ENCODE assay signal across 8 mouse cellular contexts in genomic region chr11:75190905-75191441, GRCm38 (mm10). TPM values are rescaled to one million over a fixed set of nuclear protein-coding genes. Genes with fewer than 3 reads are reported as not detected.
DNase-seq lines count a peak whose midpoint lies in the region; ATAC-seq and TF ChIP-seq lines count a peak whose summit lies in the region.

Dph1 (minus strand) TSS chr11:75191241.

- H3K36me3 ChIP-seq in megakaryocyte, embryonic 14.5 days (replicated peaks; ENCODE audit: low read length): no peaks in the 10 kb centered on the region
- no peaks in the 10 kb centered on the region for H3K36me3 ChIP-seq in hindbrain, embryonic 10.5 days
- no peaks in the 10 kb centered on the region for H3K36me3 ChIP-seq in liver, embryonic 11.5 days (ENCODE audit: control insufficient read depth, insufficient read depth, low read length)

- DNase-seq in hindbrain, embryonic 10.5 days (ENCODE audit: low spot score): no peak
- DNase-seq in liver, embryonic 11.5 days (ENCODE audit: low spot score): no peak
- DNase-seq in MN1 (ENCODE audit: low spot score): no peak
- DNase-seq in kidney, postnatal 10 days: no peak
- no peak for DNase-seq in spleen, postnatal 4 days (ENCODE audit: low spot score in 2 of 2)

- peaks cover 76% of the 10 kb centered on the region for H3K4me1 ChIP-seq in megakaryocyte, embryonic 14.5 days
- 0 out of 2 replicates have a peak, but pooled peaks cover 2% of the 10 kb centered on the region for H3K4me1 ChIP-seq in cortical plate, adult 2 months (ENCODE audit: control insufficient read depth, insufficient read depth, low read length)
- H3K4me1 ChIP-seq in hindbrain, embryonic 10.5 days (replicated peaks): peaks cover 63% of the 10 kb centered on the region
- peaks cover 37% of the 10 kb centered on the region for H3K4me1 ChIP-seq in liver, embryonic 11.5 days (replicated peaks; ENCODE audit: control insufficient read depth, insufficient read depth, low read length)

- no peak for ATAC-seq in megakaryocyte, adult 5-6 weeks (ENCODE audit: poor library complexity, severe bottlenecking)
- ATAC-seq in liver, embryonic 11.5 days (replicated peaks; ENCODE audit: low FRiP score): no peak

- WGBS in hindbrain, embryonic 10.5 days: 47% methylated on average over 5 of the region's 5 CpGs
- 49% methylated on average over 5 of the region's 5 CpGs for WGBS in liver, embryonic 11.5 days

- H3K9ac ChIP-seq in liver, embryonic 11.5 days (ENCODE audit: low read depth, low read length): peak within 1 kb of the TSS; percentile 82

- H3K27ac ChIP-seq in cortical plate, adult 2 months (ENCODE audit: insufficient read depth, low read length): no peak within 1 kb of the TSS
- peak within 1 kb of the TSS; percentile 80 for H3K27ac ChIP-seq in hindbrain, embryonic 10.5 days
- peak within 1 kb of the TSS; percentile 69; the same call in 1 of the 2 replicates for H3K27ac ChIP-seq in liver, embryonic 11.5 days (ENCODE audit: low read depth, low read length)

- peak within 1 kb of the TSS; percentile 97 for H3K4me3 ChIP-seq in megakaryocyte, embryonic 14.5 days (replicated peaks)
- peak within 1 kb of the TSS; percentile 68 for H3K4me3 ChIP-seq in cortical plate, adult 2 months (ENCODE audit: insufficient read depth, low read length)
- peak within 1 kb of the TSS; percentile 93 for H3K4me3 ChIP-seq in hindbrain, embryonic 10.5 days
- H3K4me3 ChIP-seq in liver, embryonic 11.5 days (ENCODE audit: low read depth, low read length): peak within 1 kb of the TSS; percentile 84

- no peaks in the 10 kb centered on the region for H3K9me3 ChIP-seq in megakaryocyte, embryonic 14.5 days
- H3K9me3 ChIP-seq in hindbrain, embryonic 10.5 days: no peaks in the 10 kb centered on the region
- H3K9me3 ChIP-seq in liver, embryonic 11.5 days (ENCODE audit: control insufficient read depth, low read length): no peaks in the 10 kb centered on the region

- peaks cover 48% of the 10 kb centered on the region for H3K27me3 ChIP-seq in megakaryocyte, embryonic 14.5 days (replicated peaks)
- peaks cover 52% of the 10 kb centered on the region for H3K27me3 ChIP-seq in hindbrain, embryonic 10.5 days (ENCODE audit: insufficient read depth, poor library complexity, severe bottlenecking)
- H3K27me3 ChIP-seq in liver, embryonic 11.5 days (replicated peaks; ENCODE audit: control insufficient read depth, insufficient read depth, low read length): peaks cover 32% of the 10 kb centered on the region

- H3K4me2 ChIP-seq in liver, embryonic 11.5 days: peak within 1 kb of the TSS; percentile 89

- TF ChIP-seq CTCF in cortical plate, adult 2 months (IDR thresholded peaks at IDR 0.05; ENCODE audit: extremely low read depth, insufficient read depth, low read length): no peak

- TF ChIP-seq POLR2A in cortical plate, adult 2 months (IDR thresholded peaks at IDR 0.05; ENCODE audit: extremely low read depth, insufficient read depth, low read length): no peak

RNA-seq across cellular contexts. Expression of gene Dph1, which starts in this region (rescaled TPM):
- 19.5 and 24.9 TPM in 2 replicates for polyA plus RNA-seq in megakaryocyte, embryonic 14.5 days (2012; ENCODE audit: insufficient read depth, low replicate concordance)
- 0.52 and 1.3 TPM in 2 replicates for total RNA-seq in megakaryocyte, adult 5-6 weeks (2015)
- total RNA-seq in megakaryocyte, adult 5-6 weeks (2017): 1.8 and 2.0 TPM in 2 replicates
- polyA plus RNA-seq in cortical plate, adult 2 months (2012; rRNA removed): 29.1 and 30.9 TPM in 2 replicates
- 23.2 and 24.2 TPM in 2 replicates for polyA plus RNA-seq in hindbrain, embryonic 10.5 days (2016; fragmentation: Nextera tagmentation; extraction: Ambion mirVana)
- polyA plus RNA-seq in liver, embryonic 11.5 days (2014; fragmentation: Nextera tagmentation; extraction: Ambion mirVana): 30.3 and 34.0 TPM in 2 replicates
